Mouse (Mus musculus): ENCODE measurements around the gene Ccdc18.

- TF ChIP-seq POLR2A (IDR thresholded peaks at IDR 0.05; ENCODE audit: borderline replicate concordance, control insufficient read depth, low read depth, low read length) = no peak
- TF ChIP-seq CTCF (IDR thresholded peaks at IDR 0.05; ENCODE audit: control insufficient read depth, insufficient read depth, low read length) = no peak
These were observed 32.5 kb upstream of the Ccdc18 start for GRCm38 (mm10) chr5:108100196-108100595.

All from bone marrow, adult 2 months (tissue).